Mouse (Mus musculus): ENCODE results near the gene Set. TPM values are rescaled to one million over a fixed set of nuclear protein-coding genes. Genes with fewer than 3 reads are reported as not detected.

Set gene
- total RNA-seq, 2 experiments from 2014 or later = 403 to 1,507 TPM

- ATAC-seq (replicated peaks; ENCODE audit: low FRiP score, low TSS enrichment, poor library complexity, severe bottlenecking) = no peak
Observed at GRCm38 (mm10) chr2:30056736-30057135, 442 bp upstream of the Set start.

GRCm38 (mm10) chr2:30058418-30058817 is 1.2 kb downstream of the Set start:
- no peak for ATAC-seq (replicated peaks; ENCODE audit: low FRiP score, low TSS enrichment, poor library complexity, severe bottlenecking)

- ATAC-seq (replicated peaks; ENCODE audit: low FRiP score, low TSS enrichment, poor library complexity, severe bottlenecking) = 0 out of 2 replicates have a peak, but pooled peaks have one; percentile 9
Observed at GRCm38 (mm10) chr2:30061215-30062166, 4.3 kb downstream of the Set start.

- peak; percentile 65 for ATAC-seq (replicated peaks; ENCODE audit: low FRiP score, low TSS enrichment, poor library complexity, severe bottlenecking)
Observed at GRCm38 (mm10) chr2:30062249-30063093, 5.3 kb downstream of the Set start.

GRCm38 (mm10) chr2:30063235-30063634 is 6.1 kb downstream of the Set start:
- ATAC-seq (replicated peaks; ENCODE audit: low FRiP score, low TSS enrichment, poor library complexity, severe bottlenecking) = no peak

- no peak for ATAC-seq (replicated peaks; ENCODE audit: low FRiP score, low TSS enrichment, poor library complexity, severe bottlenecking)
Observed at GRCm38 (mm10) chr2:30063791-30064190, 6.6 kb downstream of the Set start.

GRCm38 (mm10) chr2:30064298-30064697 is 7.1 kb downstream of the Set start:
- ATAC-seq (replicated peaks; ENCODE audit: low FRiP score, low TSS enrichment, poor library complexity, severe bottlenecking) = no peak

GRCm38 (mm10) chr2:30066046-30066901 is 9.1 kb downstream of the Set start:
- ATAC-seq (replicated peaks; ENCODE audit: low FRiP score, low TSS enrichment, poor library complexity, severe bottlenecking) = peak; percentile 76

GRCm38 (mm10) chr2:30067031-30067888 is 10.1 kb downstream of the Set start:
- no peak for ATAC-seq (replicated peaks; ENCODE audit: low FRiP score, low TSS enrichment, poor library complexity, severe bottlenecking)

- ATAC-seq (replicated peaks; ENCODE audit: low FRiP score, low TSS enrichment, poor library complexity, severe bottlenecking) = no peak
Observed at GRCm38 (mm10) chr2:30067962-30068361, 10.8 kb downstream of the Set start.

- ATAC-seq (replicated peaks; ENCODE audit: low FRiP score, low TSS enrichment, poor library complexity, severe bottlenecking) = no peak
Observed at GRCm38 (mm10) chr2:30072875-30073274, 15.7 kb downstream of the Set start.

GRCm38 (mm10) chr2:30073285-30073684 is 16.1 kb downstream of the Set start:
- no peak for ATAC-seq (replicated peaks; ENCODE audit: low FRiP score, low TSS enrichment, poor library complexity, severe bottlenecking)

GRCm38 (mm10) chr2:30075625-30076024 is 18.4 kb downstream of the Set start:
- ATAC-seq (replicated peaks; ENCODE audit: low FRiP score, low TSS enrichment, poor library complexity, severe bottlenecking) = no peak

- ATAC-seq (replicated peaks; ENCODE audit: low FRiP score, low TSS enrichment, poor library complexity, severe bottlenecking) = no peak
Observed at GRCm38 (mm10) chr2:30076439-30076838, 19.3 kb downstream of the Set start.

GRCm38 (mm10) chr2:30076959-30077358 is 19.8 kb downstream of the Set start:
- ATAC-seq (replicated peaks; ENCODE audit: low FRiP score, low TSS enrichment, poor library complexity, severe bottlenecking) = no peak

GRCm38 (mm10) chr2:30077502-30078348 is 20.5 kb downstream of the Set start, which contains the start of gene Pkn3:
Gene Pkn3 (plus strand): TSS chr2:30077684.
- ATAC-seq (replicated peaks; ENCODE audit: low FRiP score, low TSS enrichment, poor library complexity, severe bottlenecking) = peak; percentile 68

- no peak for ATAC-seq (replicated peaks; ENCODE audit: low FRiP score, low TSS enrichment, poor library complexity, severe bottlenecking)
Observed at GRCm38 (mm10) chr2:30078349-30078712, 21.2 kb downstream of the Set start.

GRCm38 (mm10) chr2:30078760-30079159 is 21.6 kb downstream of the Set start:
- ATAC-seq (replicated peaks; ENCODE audit: low FRiP score, low TSS enrichment, poor library complexity, severe bottlenecking) = no peak

Measured in megakaryocyte-erythroid progenitor cell, adult 5-6 weeks (primary cell).